Mouse (Mus musculus) liver, postnatal 0 days (tissue): ENCODE measurements around the gene Micu2.

Experiments
- CTCF ChIP-seq: sonication (generic); IDR thresholded peaks from 2 replicates; pipeline ENCODE4 v1.5.1; 2016; ENCODE audit warnings: antibody characterized with exemption, low read depth
- EP300 ChIP-seq: IDR thresholded peaks from 2 replicates; pipeline ENCODE4 v1.6.1; 2016; ENCODE audit warnings: antibody characterized with exemption, low read depth, mild to moderate bottlenecking

- TF ChIP-seq CTCF = no peak
- TF ChIP-seq EP300 = no peak
These were observed 89.8 kb downstream of the Micu2 start for GRCm38 (mm10) chr14:57909297-57909696.
